Mouse (Mus musculus) large intestine, adult 2 months (tissue): ENCODE data around the gene Usp45. TPM values are rescaled to one million over a fixed set of nuclear protein-coding genes. Genes with fewer than 3 reads are reported as not detected.
"Not testable (repeated sequence)": the region's sequence is repeated elsewhere in the genome, so short reads cannot be mapped to it uniquely, and the experiment has no call there.

ENCODE experiments used
- DNase-seq: peaks from one replicate; pipeline ENCODE4 v3.0.0-alpha.2; 2012; ENCODE audit warnings: low read depth, low spot score
- WGBS: fragments of 180-500 bp; shearing (Covaris S2); methylation state at CpG from one replicate; pipeline ENCODE4 v1.1.7; 2018; 5-methylcytosine and 5-hydroxymethylcytosine counted together
- polyA plus RNA-seq: library from polyadenylated mRNA; depleted of rRNA; stranded (reverse); fragments of >200 nt; gene quantifications from 2 replicates; pipeline ENCODE4 v1.2.3, GENCODE M21; 2012; rRNA removed

Usp45 gene
- 2.3 and 5.2 TPM in 2 replicates for polyA plus RNA-seq

GRCm38 (mm10) chr4:21766863-21767304, at the start of gene Usp45, which contains the start of gene Tstd3:
Gene Usp45, plus strand, starts transcription at chr4:21767156.
Gene Tstd3, minus strand, starts transcription at chr4:21767212.
- WGBS = 2% methylated on average over 17 of the region's 17 CpGs
- peak; percentile 43 for DNase-seq

GRCm38 (mm10) chr4:21722752-21723334, 44.1 kb upstream of the Usp45 start:
- no peak for DNase-seq
- WGBS = 59% methylated on average over 7 of the region's 7 CpGs

GRCm38 (mm10) chr4:21726912-21727614, 39.9 kb upstream of the Usp45 start:
- peak; percentile 19 for DNase-seq
- WGBS = under 1% methylated on average over 22 of the region's 22 CpGs

GRCm38 (mm10) chr4:21727615-21728165, 39.3 kb upstream of the Usp45 start, which contains the start of gene Ccnc:
Gene Ccnc, plus strand, starts transcription at chr4:21727701.
- WGBS = under 1% methylated on average over 37 of the region's 37 CpGs

GRCm38 (mm10) chr4:21739169-21739568, 27.8 kb upstream of the Usp45 start:
- no peak for DNase-seq
- WGBS = 71% methylated on average over 4 of the region's 4 CpGs

More at GRCm38 (mm10) chr4:21727615-21728165, 39.3 kb upstream of the Usp45 start, which contains the start of gene Ccnc:
- DNase-seq = peak; percentile 91

GRCm38 (mm10) chr4:21744142-21744541, 22.8 kb upstream of the Usp45 start:
- DNase-seq = not testable (repeated sequence)
- 95% methylated on average over 8 of the region's 8 CpGs for WGBS

GRCm38 (mm10) chr4:21745723-21746122, 21.2 kb upstream of the Usp45 start:
- no peak for DNase-seq
- WGBS = 49% methylated on average over 5 of the region's 5 CpGs

GRCm38 (mm10) chr4:21755123-21755789, 11.7 kb upstream of the Usp45 start:
- peak; percentile 16 for DNase-seq
- WGBS = 40% methylated on average over 4 of the region's 4 CpGs

GRCm38 (mm10) chr4:21758860-21759259, 8.1 kb upstream of the Usp45 start:
- DNase-seq = no peak
- WGBS = 79% methylated on average over 1 of the region's 1 CpGs

- DNase-seq = no peak
- 77% methylated on average over 9 of the region's 9 CpGs for WGBS
Measured at GRCm38 (mm10) chr4:21761416-21762160, 5.4 kb upstream of the Usp45 start.

- no peak for DNase-seq
- WGBS = 60% methylated on average over 4 of the region's 4 CpGs
Measured at GRCm38 (mm10) chr4:21763827-21764226, 3.1 kb upstream of the Usp45 start.

- no peak for DNase-seq
- WGBS = 24% methylated on average over 14 of the region's 14 CpGs
Measured at GRCm38 (mm10) chr4:21766171-21766862, 639 bp upstream of the Usp45 start.

- 67% methylated on average over 1 of the region's 1 CpGs for WGBS
Measured at GRCm38 (mm10) chr4:21771064-21771463, 4.1 kb downstream of the Usp45 start.

GRCm38 (mm10) chr4:21772306-21772705, 5.3 kb downstream of the Usp45 start:
- no peak for DNase-seq
- WGBS = 98% methylated on average over 1 of the region's 1 CpGs

More at GRCm38 (mm10) chr4:21771064-21771463, 4.1 kb downstream of the Usp45 start:
- DNase-seq = no peak

- peak; percentile 52 for DNase-seq
- WGBS = 1% methylated on average over 46 of the region's 46 CpGs
Measured at GRCm38 (mm10) chr4:21776091-21776945, 9.4 kb downstream of the Usp45 start.

- whole genome bisulfite sequencing = 3% methylated on average over 9 of the region's 9 CpGs
Measured at GRCm38 (mm10) chr4:21776946-21777265, 9.9 kb downstream of the Usp45 start.

GRCm38 (mm10) chr4:21780816-21781726, 14.1 kb downstream of the Usp45 start:
- WGBS = 71% methylated on average over 12 of the region's 12 CpGs
- DNase-seq = peak; percentile 19

More at GRCm38 (mm10) chr4:21776946-21777265, 9.9 kb downstream of the Usp45 start:
- DNase-seq = no peak
